Mouse (Mus musculus): ENCODE data around the gene Lif. TPM values are rescaled to one million over a fixed set of nuclear protein-coding genes. Genes with fewer than 3 reads are reported as not detected.

Lif gene
- polyA plus RNA-seq, 1 experiment from 2014 or later: 0.06 TPM

DNA sequence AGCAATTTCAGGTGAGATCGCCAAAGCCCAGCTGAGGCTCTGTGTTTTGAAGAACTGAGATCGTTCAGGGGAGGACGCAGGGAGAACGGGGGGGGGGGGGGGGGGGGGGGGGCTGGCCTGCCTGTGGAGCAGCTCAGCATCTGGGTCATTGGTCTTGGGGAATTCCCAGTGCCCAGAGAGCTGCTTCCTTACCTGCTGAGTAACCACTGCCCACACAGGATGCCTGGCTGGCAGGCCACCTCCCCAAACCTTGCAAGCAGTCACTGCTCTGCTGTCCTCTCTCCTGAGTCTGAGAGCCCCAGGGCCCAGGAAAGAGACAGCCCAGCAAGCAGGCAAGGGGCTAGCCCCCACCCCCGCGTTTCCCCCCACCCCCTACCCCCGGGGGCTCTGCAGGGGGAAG lies 5.5 kb downstream of the Lif start:
- Histone ChIP-seq H3K79me2 (ENCODE audit: inconsistent target) (no peaks in the 10 kb centered on the region), H3K36me3 (ENCODE audit: inconsistent target) (no peaks in the 10 kb centered on the region), H3K4me3 (ENCODE audit: inconsistent target) (no peak overlapping the region), H3K27ac (no peak overlapping the region)
- WGBS (ENCODE audit: missing documents): 15% methylated on average over 5 of the region's 7 CpGs

DNA sequence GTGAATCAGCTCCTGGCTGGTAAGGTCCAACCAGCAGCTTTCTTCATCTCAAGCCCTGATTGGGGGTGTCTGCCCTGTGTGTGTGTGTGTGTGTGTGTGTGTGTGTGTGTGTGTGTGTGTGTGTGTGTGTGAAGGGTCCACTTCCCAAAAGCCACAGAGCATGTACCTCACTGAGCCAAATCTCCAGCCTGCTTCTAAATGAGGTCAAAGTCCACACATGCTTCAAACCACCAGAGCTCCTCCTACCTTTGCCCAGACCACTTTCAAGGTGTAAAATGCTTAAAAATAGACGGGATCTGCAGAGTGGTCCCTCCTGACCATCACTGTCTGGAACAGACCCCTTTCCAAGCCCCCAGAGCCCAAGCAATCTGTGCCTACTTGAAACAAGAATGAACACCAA lies 5.9 kb downstream of the Lif start:
- Histone ChIP-seq H3K4me3 (ENCODE audit: inconsistent target) (no peak overlapping the region), H3K36me3 (ENCODE audit: inconsistent target) (no peaks in the 10 kb centered on the region), H3K79me2 (ENCODE audit: inconsistent target) (no peaks in the 10 kb centered on the region), H3K27ac (no peak overlapping the region)
- WGBS (ENCODE audit: missing documents): 56% methylated on average over 1 of the region's 1 CpGs

DNA sequence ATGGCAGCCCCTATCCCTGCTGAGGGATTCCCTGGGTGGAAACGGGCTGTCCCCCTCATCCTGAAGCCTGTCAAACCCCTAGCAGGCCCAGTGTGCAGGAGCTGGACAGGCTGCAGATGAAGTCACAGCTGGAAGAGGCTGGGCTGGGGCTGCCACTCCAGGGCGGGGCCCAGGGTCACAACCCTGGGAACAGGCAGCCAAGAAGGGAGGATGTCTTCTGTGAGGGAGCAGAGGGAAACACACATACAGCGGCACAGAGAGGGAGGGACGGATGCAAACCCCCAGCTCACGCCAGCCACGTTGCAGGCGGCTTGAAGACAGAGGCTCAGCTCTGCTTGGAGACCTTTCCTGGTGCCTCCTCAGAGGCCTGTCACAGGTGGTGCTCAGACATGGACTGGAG lies 6.7 kb downstream of the Lif start:
- 93% methylated on average over 7 of the region's 7 CpGs for WGBS (ENCODE audit: missing documents)
- H3K4me3 ChIP-seq (ENCODE audit: inconsistent target): no peak overlapping the region
- no peaks in the 10 kb centered on the region for H3K36me3 ChIP-seq (ENCODE audit: inconsistent target)
- no peak overlapping the region for H3K27ac ChIP-seq
- no peaks in the 10 kb centered on the region for H3K79me2 ChIP-seq (ENCODE audit: inconsistent target)

DNA sequence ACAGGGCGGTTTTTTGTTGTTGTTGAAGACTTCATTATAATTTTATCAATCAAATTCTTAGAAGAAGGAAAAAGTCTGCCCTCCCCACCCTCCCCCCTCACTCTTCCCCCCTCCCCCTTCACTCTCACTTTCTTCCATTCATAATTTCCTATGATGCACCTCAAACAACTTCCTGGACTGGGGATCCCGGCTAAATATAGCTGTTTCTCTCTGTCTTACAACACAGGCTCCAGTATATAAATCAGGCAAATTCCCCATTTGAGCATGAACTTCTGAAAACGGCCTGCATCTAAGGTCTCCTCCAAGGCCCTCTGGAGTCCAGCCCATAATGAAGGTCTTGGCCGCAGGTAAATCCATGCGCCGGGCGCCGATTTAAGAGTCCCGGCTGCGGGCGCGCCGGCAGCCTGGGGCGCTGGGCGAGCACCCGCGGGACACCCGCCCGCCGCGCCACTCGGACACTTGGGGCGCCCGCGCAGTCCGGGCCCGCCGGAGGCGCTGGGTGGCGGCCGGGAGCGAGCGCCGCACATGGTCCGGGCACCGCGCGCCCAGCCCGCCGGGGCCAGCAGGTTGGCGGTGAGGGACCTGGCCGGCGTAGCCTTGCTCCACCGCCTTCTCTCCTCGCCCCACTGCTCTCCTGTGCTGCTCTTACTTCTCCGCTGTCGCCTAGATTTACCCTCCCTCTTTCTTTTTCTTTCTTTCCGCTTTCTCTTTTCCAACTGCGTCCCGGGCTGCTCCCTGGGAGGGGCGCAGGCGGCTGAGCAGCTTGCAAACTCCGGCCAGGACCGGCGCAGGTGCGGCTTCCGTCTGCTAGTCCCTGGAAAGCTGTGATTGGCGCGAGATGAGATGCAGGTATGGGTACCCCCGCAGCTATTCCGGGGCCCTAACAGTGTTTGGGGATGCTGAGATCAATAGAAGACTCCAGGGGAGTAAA lies 9.2 kb downstream of the Lif start:
- H3K79me2 ChIP-seq (ENCODE audit: inconsistent target): no peaks in the 10 kb centered on the region
- peak overlapping the region; percentile 23 for H3K4me3 ChIP-seq (ENCODE audit: inconsistent target)
- H3K27ac ChIP-seq: no peak overlapping the region
- no peaks in the 10 kb centered on the region for H3K36me3 ChIP-seq (ENCODE audit: inconsistent target)
- 1% methylated on average over 41 of the region's 61 CpGs for WGBS (ENCODE audit: missing documents)

GRCm38 (mm10) chr11:4267202-4267578 lies 9.8 kb downstream of the Lif start:
- H3K4me3 ChIP-seq (ENCODE audit: inconsistent target): peak overlapping the region; percentile 23; the same call in 1 of the 2 replicates
- WGBS (ENCODE audit: missing documents): 29% methylated on average over 13 of the region's 13 CpGs
- no peaks in the 10 kb centered on the region for H3K79me2 ChIP-seq (ENCODE audit: inconsistent target)
- H3K36me3 ChIP-seq (ENCODE audit: inconsistent target): no peaks in the 10 kb centered on the region
- no peak overlapping the region for H3K27ac ChIP-seq

DNA sequence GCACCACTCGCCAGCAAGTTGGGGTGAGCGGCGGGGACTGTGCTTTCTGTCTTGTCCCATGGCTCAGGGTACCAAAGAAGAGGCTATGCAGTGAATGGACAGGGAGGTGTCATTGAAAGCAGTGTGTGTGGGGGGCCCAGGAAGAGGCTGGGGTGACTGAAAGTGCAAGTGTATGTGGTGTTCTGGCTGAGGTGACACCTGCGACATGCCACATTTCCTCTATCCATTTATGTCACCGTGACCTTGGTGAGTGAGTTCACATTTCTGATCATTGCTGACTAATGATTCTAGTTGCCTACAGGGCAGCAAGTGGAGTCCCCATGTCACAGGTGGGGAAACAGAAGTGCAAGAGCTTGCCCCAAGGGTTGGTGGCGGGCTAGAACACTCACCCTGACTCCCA lies 11.1 kb downstream of the Lif start:
- 74% methylated on average over 6 of the region's 6 CpGs for WGBS (ENCODE audit: missing documents)
- Histone ChIP-seq H3K4me3 (ENCODE audit: inconsistent target) (no peak overlapping the region), H3K27ac (no peak overlapping the region)

GRCm38 (mm10) chr11:4270744-4271459 lies 13.5 kb downstream of the Lif start:
- H3K79me2 ChIP-seq (ENCODE audit: inconsistent target): no peaks in the 10 kb centered on the region
- H3K27ac ChIP-seq: no peak overlapping the region
- no peak overlapping the region for H3K4me3 ChIP-seq (ENCODE audit: inconsistent target)
- WGBS (ENCODE audit: missing documents): 60% methylated on average over 18 of the region's 20 CpGs
- H3K36me3 ChIP-seq (ENCODE audit: inconsistent target): no peaks in the 10 kb centered on the region

More for the DNA sequence above, 11.1 kb downstream of the Lif start:
- H3K79me2 ChIP-seq (ENCODE audit: inconsistent target): no peaks in the 10 kb centered on the region
- no peaks in the 10 kb centered on the region for H3K36me3 ChIP-seq (ENCODE audit: inconsistent target)

- 91% methylated on average over 11 of the region's 11 CpGs for WGBS (ENCODE audit: missing documents)
- no peak overlapping the region for H3K27ac ChIP-seq
- no peaks in the 10 kb centered on the region for H3K79me2 ChIP-seq (ENCODE audit: inconsistent target)
- no peaks in the 10 kb centered on the region for H3K36me3 ChIP-seq (ENCODE audit: inconsistent target)
- no peak overlapping the region for H3K4me3 ChIP-seq (ENCODE audit: inconsistent target)
Observed at GRCm38 (mm10) chr11:4271544-4271943, 14.2 kb downstream of the Lif start.

- Histone ChIP-seq H3K36me3 (ENCODE audit: inconsistent target) (no peaks in the 10 kb centered on the region), H3K4me3 (ENCODE audit: inconsistent target) (no peak overlapping the region), H3K79me2 (ENCODE audit: inconsistent target) (no peaks in the 10 kb centered on the region), H3K27ac (no peak overlapping the region)
- WGBS (ENCODE audit: missing documents): 66% methylated on average over 11 of the region's 11 CpGs
Observed at GRCm38 (mm10) chr11:4276411-4276861, 19.1 kb downstream of the Lif start.

GRCm38 (mm10) chr11:4279909-4280308 lies 22.6 kb downstream of the Lif start:
- no peak overlapping the region for H3K4me3 ChIP-seq (ENCODE audit: inconsistent target)
- no peaks in the 10 kb centered on the region for H3K36me3 ChIP-seq (ENCODE audit: inconsistent target)
- no peaks in the 10 kb centered on the region for H3K79me2 ChIP-seq (ENCODE audit: inconsistent target)
- 84% methylated on average over 7 of the region's 7 CpGs for WGBS (ENCODE audit: missing documents)
- H3K27ac ChIP-seq: no peak overlapping the region

DNA sequence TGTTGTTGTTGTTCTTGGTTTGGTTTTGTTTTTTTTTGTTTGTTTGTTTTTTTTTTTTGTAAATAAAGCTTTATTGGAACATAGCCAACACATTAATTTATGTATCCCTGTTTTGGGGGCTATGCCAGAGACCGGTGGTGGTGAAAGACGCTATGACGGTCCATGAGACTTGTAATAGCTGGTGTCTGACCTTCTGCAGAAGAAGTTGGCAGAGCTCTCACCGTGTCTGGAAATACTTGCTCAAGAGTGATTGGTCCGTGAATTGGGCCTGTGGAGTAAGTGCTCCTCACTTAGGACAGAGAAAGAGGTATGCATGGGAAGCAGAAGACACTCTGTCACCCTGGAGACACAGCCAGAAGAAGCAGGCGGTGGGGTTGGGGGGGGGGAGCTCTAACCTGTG lies 24.5 kb downstream of the Lif start:
- H3K79me2 ChIP-seq (ENCODE audit: inconsistent target): no peaks in the 10 kb centered on the region
- H3K4me3 ChIP-seq (ENCODE audit: inconsistent target): no peak overlapping the region
- H3K36me3 ChIP-seq (ENCODE audit: inconsistent target): no peaks in the 10 kb centered on the region
- 95% methylated on average over 6 of the region's 6 CpGs for WGBS (ENCODE audit: missing documents)
- H3K27ac ChIP-seq: no peak overlapping the region

GRCm38 (mm10) chr11:4283627-4284026 lies 26.3 kb downstream of the Lif start:
- WGBS (ENCODE audit: missing documents): 85% methylated on average over 4 of the region's 4 CpGs

DNA sequence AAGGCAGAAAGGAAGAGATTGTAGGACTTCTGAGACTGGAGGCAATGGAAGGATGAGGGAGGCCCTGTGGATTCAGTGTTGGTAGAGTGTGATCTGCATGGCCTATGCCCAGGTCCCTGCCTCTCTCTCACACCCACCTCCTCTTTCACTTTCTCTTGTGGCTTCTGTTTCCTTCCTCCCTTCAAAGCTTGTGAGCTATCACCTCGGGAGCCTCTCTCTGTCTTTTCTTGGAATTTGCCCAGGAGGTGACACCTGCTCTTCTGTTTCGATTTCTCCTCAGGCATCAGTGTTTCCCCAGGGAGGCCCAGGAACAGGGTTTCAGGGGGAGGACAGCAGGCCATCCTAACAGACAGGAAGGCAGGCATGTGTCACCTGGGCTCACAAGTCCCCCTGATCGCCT lies 31.9 kb downstream of the Lif start:
- no peak overlapping the region for H3K4me3 ChIP-seq (ENCODE audit: inconsistent target)
- no peaks in the 10 kb centered on the region for H3K36me3 ChIP-seq (ENCODE audit: inconsistent target)
- no peaks in the 10 kb centered on the region for H3K79me2 ChIP-seq (ENCODE audit: inconsistent target)
- no peak overlapping the region for H3K27ac ChIP-seq
- WGBS (ENCODE audit: missing documents): 41% methylated on average over 3 of the region's 3 CpGs

More at GRCm38 (mm10) chr11:4283627-4284026, 26.3 kb downstream of the Lif start:
- H3K79me2 ChIP-seq (ENCODE audit: inconsistent target): no peaks in the 10 kb centered on the region
- no peak overlapping the region for H3K27ac ChIP-seq
- H3K4me3 ChIP-seq (ENCODE audit: inconsistent target): no peak overlapping the region
- H3K36me3 ChIP-seq (ENCODE audit: inconsistent target): no peaks in the 10 kb centered on the region

DNA sequence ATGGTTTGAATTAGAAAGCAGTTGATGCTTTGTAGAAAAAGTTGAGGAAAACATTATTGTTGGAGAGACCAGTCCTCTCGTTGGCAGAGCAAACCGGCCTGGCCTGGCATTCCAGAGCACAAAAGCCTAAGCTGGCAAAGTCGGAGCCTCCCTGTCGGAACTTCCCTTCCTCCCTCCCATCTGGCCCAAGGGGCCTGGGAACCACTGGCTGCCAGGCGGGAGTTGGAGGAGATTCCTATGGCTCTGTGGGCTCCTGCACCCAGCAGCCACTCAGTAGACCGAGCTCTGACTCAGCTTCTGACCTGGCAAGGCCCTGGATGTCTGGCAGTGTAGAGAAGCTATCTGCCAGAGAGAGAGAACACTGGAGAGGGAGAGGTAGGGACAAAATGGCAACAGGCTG lies 34.3 kb downstream of the Lif start:
- 96% methylated on average over 6 of the region's 6 CpGs for WGBS (ENCODE audit: missing documents)
- Histone ChIP-seq H3K27ac (no peak overlapping the region), H3K79me2 (ENCODE audit: inconsistent target) (no peaks in the 10 kb centered on the region), H3K4me3 (ENCODE audit: inconsistent target) (no peak overlapping the region), H3K36me3 (ENCODE audit: inconsistent target) (no peaks in the 10 kb centered on the region)

GRCm38 (mm10) chr11:4292224-4292887 lies 35.0 kb downstream of the Lif start:
- Histone ChIP-seq H3K27ac (no peak overlapping the region), H3K36me3 (ENCODE audit: inconsistent target) (no peaks in the 10 kb centered on the region), H3K79me2 (ENCODE audit: inconsistent target) (no peaks in the 10 kb centered on the region), H3K4me3 (ENCODE audit: inconsistent target) (no peak overlapping the region)
- WGBS (ENCODE audit: missing documents): 84% methylated on average over 8 of the region's 8 CpGs

Data from macrophage (primary cell).